Mouse (Mus musculus): ENCODE results near the gene Wdr31. TPM values are rescaled to one million over a fixed set of nuclear protein-coding genes. Genes with fewer than 3 reads are reported as not detected.

Gene Wdr31
- total and polyA plus RNA-seq, 2 experiments from 2014 or later, result 4.3 to 17.6 TPM

DNA sequence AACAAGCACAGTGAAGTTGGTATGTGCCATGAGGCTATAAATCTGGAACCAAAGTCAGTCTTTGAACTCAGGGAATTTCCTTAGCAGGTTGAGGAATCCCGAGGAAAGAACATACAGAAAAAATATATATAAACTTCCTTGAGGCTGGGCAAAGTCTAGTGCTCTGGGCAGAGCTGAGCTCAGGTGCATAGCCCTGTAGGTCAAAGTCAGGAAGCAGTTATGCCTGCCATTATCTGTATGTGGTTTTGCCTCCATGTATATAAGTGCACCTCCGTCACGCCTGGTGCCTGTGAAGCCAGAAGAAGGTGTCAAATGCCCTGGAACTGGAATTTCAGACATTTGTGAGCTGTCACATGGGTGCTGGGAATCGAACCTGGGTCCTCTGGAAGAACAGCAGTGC is 30.1 kb upstream of the Wdr31 start:
- 0 out of 2 replicates have a peak, but pooled peaks cover 4% of the 10 kb centered on the region for H3K4me1 ChIP-seq (ENCODE audit: insufficient read depth, low read length)
- 90% methylated on average over 4 of the region's 4 CpGs for WGBS
- H3K4me3 ChIP-seq (ENCODE audit: low read length), result no peak overlapping the region
- ATAC-seq, result no peak
- no peaks in the 10 kb centered on the region for H3K27me3 ChIP-seq (ENCODE audit: insufficient read depth, low read length)
- no peak for DNase-seq (ENCODE audit: low spot score)
- no peaks in the 10 kb centered on the region for H3K9me3 ChIP-seq (ENCODE audit: low read length)
- peaks cover 8% of the 10 kb centered on the region; the same call in 1 of the 2 replicates for H3K36me3 ChIP-seq (ENCODE audit: insufficient read depth, low read length)
- TF ChIP-seq CTCF (IDR thresholded peaks at IDR 0.05; ENCODE audit: low read depth), result no peak
- H3K4me2 ChIP-seq (ENCODE audit: low read depth, low read length), result 0 out of 2 replicates have a peak overlapping the region, but pooled peaks have one; percentile 81
- no peak overlapping the region for H3K9ac ChIP-seq (replicated peaks; ENCODE audit: low read length)
- H3K27ac ChIP-seq, result no peak overlapping the region

DNA sequence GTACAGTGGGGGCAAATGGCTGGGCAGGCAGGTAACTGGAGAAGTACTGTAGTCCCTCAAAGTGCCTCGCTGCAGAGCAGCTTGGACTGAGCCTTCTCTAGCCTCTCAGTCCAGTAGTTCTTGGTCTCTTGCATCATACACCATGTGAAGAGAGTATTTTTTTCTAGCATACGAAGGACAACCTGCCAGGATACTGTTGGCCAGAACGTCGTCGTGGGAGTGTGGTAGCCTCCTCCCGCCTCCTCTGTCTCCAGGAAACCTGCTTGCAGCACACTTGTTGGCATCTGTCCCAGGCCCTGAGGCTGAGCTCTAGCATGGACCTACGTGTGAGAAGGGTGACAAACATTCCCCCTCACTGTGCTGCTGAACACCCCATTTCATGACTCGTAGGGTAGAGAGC is 26.1 kb upstream of the Wdr31 start:
- 0 out of 2 replicates have a peak, but pooled peaks cover 4% of the 10 kb centered on the region for H3K4me1 ChIP-seq (ENCODE audit: insufficient read depth, low read length)
- peak; percentile 62 for DNase-seq (ENCODE audit: low spot score)
- no peak overlapping the region for H3K27ac ChIP-seq

DNA sequence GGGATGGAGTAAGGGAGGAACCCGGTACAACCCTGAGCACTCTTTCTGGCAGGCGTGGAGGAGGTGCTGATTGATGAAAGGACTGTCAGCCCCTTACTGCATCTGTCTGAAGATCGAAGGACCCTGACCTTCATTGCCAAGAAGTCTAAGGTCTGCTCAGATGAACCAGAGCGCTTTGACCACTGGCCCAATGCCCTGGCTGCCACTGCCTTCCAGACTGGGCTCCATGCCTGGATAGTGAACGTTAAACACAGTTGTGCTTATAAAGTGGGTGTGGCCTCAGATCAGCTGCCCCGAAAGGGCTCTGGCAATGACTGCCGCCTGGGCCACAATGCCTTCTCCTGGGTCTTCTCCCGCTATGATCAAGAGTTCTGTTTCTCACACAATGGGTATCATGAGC is 25.2 kb upstream of the Wdr31 start:
- peaks cover 8% of the 10 kb centered on the region; the same call in 1 of the 2 replicates for H3K36me3 ChIP-seq (ENCODE audit: insufficient read depth, low read length)
- no peaks in the 10 kb centered on the region for H3K27me3 ChIP-seq (ENCODE audit: insufficient read depth, low read length)
- 0 out of 2 replicates have a peak, but pooled peaks cover 4% of the 10 kb centered on the region for H3K4me1 ChIP-seq (ENCODE audit: insufficient read depth, low read length)
- no peak overlapping the region for H3K4me2 ChIP-seq (ENCODE audit: low read depth, low read length)
- DNase-seq (ENCODE audit: low spot score) (peak; percentile 38), ATAC-seq (no peak)
- no peak overlapping the region for H3K9ac ChIP-seq (replicated peaks; ENCODE audit: low read length)
- TF ChIP-seq CTCF (IDR thresholded peaks at IDR 0.05; ENCODE audit: low read depth), result no peak
- H3K4me3 ChIP-seq (ENCODE audit: low read length), result no peak overlapping the region
- no peak overlapping the region for H3K27ac ChIP-seq
- 62% methylated on average over 8 of the region's 8 CpGs for WGBS
- H3K9me3 ChIP-seq (ENCODE audit: low read length), result no peaks in the 10 kb centered on the region

More for the DNA sequence above, 26.1 kb upstream of the Wdr31 start:
- Histone ChIP-seq H3K27me3 (ENCODE audit: insufficient read depth, low read length) (no peaks in the 10 kb centered on the region), H3K36me3 (ENCODE audit: insufficient read depth, low read length) (peaks cover 8% of the 10 kb centered on the region; the same call in 1 of the 2 replicates), H3K4me2 (ENCODE audit: low read depth, low read length) (no peak overlapping the region), H3K9ac (replicated peaks; ENCODE audit: low read length) (no peak overlapping the region), H3K9me3 (ENCODE audit: low read length) (no peaks in the 10 kb centered on the region), H3K4me3 (ENCODE audit: low read length) (no peak overlapping the region)
- 43% methylated on average over 8 of the region's 8 CpGs for WGBS
- peak; percentile 45 for ATAC-seq
- no peak for TF ChIP-seq CTCF (IDR thresholded peaks at IDR 0.05; ENCODE audit: low read depth)

DNA sequence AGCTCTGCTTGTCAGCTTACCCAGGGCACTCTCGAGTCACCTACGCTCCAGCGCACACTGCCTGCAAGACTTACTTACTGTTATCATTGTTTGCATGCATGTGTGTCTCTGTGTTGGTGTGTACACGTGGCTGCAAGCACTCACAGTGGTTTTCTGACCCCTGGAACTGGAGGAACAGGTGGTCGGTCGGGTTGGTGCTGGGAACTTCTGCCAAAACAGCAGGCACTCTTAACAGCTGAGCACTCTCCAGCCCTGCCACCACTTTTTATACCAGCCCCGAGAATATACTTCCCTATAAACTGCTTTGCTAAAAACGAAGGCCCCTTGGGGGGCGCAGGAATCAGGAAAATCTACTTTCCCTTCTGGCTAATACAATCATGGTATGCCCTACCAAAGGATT is 23.5 kb upstream of the Wdr31 start:
- Histone ChIP-seq H3K27me3 (ENCODE audit: insufficient read depth, low read length) (no peaks in the 10 kb centered on the region), H3K9ac (replicated peaks; ENCODE audit: low read length) (no peak overlapping the region), H3K4me3 (ENCODE audit: low read length) (no peak overlapping the region), H3K4me1 (ENCODE audit: insufficient read depth, low read length) (0 out of 2 replicates have a peak, but pooled peaks cover 4% of the 10 kb centered on the region), H3K4me2 (ENCODE audit: low read depth, low read length) (no peak overlapping the region), H3K9me3 (ENCODE audit: low read length) (no peaks in the 10 kb centered on the region), H3K27ac (no peak overlapping the region), H3K36me3 (ENCODE audit: insufficient read depth, low read length) (peaks cover 8% of the 10 kb centered on the region; the same call in 1 of the 2 replicates)
- ATAC-seq (no peak), DNase-seq (ENCODE audit: low spot score) (no peak)
- no peak for TF ChIP-seq CTCF (IDR thresholded peaks at IDR 0.05; ENCODE audit: low read depth)
- WGBS, result 57% methylated on average over 9 of the region's 9 CpGs

DNA sequence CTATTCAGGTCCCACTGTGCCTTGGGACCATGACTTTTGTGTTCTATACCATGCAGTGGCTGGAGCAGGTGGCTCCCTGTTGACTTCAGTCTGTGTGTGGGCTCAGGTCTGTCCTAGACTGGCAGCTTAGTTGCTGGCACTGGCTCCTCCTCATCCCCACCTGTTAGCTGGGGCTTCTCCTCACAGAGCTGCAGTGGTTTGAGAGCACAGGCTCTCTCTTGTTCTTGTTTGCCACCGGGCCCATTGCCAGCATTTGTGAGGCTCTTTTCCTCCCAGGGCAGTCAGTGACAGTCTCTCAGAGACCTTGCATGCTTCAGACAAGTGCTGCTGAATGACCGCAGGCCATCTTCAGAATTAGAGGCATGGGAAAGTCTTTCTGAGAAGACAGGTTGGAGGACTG is 22.0 kb upstream of the Wdr31 start:
- 0 out of 2 replicates have a peak, but pooled peaks have one; percentile 27 for ATAC-seq

DNA sequence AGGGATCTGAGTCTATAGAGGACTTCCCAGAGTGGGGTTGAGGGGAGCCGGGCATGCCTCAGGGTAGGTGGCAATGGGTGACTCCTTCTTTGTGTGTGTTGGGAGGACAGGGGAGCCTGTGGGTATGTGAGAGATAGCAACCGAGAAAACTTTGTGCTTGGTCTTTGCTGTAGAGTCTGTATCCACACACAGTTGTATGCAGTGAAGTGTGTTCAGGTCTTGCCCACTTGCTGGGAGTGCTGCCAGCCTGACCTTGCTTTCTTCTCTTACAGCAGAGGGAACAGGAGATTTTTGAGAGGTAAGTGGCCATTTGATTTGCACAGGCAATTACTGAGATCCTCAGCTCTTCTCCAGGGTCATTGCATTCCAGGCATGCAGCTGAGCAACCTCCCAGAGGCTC is 17.2 kb upstream of the Wdr31 start:
- Histone ChIP-seq H3K27ac (no peak overlapping the region), H3K4me1 (ENCODE audit: insufficient read depth, low read length) (no peaks in the 10 kb centered on the region), H3K9ac (replicated peaks; ENCODE audit: low read length) (no peak overlapping the region), H3K9me3 (ENCODE audit: low read length) (no peaks in the 10 kb centered on the region), H3K4me2 (ENCODE audit: low read depth, low read length) (no peak overlapping the region), H3K36me3 (ENCODE audit: insufficient read depth, low read length) (no peaks in the 10 kb centered on the region), H3K27me3 (ENCODE audit: insufficient read depth, low read length) (no peaks in the 10 kb centered on the region), H3K4me3 (ENCODE audit: low read length) (no peak overlapping the region)
- TF ChIP-seq CTCF (IDR thresholded peaks at IDR 0.05; ENCODE audit: low read depth), result no peak
- 83% methylated on average over 2 of the region's 2 CpGs for WGBS
- DNase-seq (ENCODE audit: low spot score) (no peak), ATAC-seq (no peak)

More for the DNA sequence above, 22.0 kb upstream of the Wdr31 start:
- Histone ChIP-seq H3K27me3 (ENCODE audit: insufficient read depth, low read length) (no peaks in the 10 kb centered on the region), H3K4me1 (ENCODE audit: insufficient read depth, low read length) (0 out of 2 replicates have a peak, but pooled peaks cover 4% of the 10 kb centered on the region), H3K9ac (replicated peaks; ENCODE audit: low read length) (no peak overlapping the region), H3K36me3 (ENCODE audit: insufficient read depth, low read length) (no peaks in the 10 kb centered on the region), H3K4me2 (ENCODE audit: low read depth, low read length) (no peak overlapping the region), H3K27ac (no peak overlapping the region), H3K9me3 (ENCODE audit: low read length) (no peaks in the 10 kb centered on the region), H3K4me3 (ENCODE audit: low read length) (no peak overlapping the region)
- WGBS, result 66% methylated on average over 2 of the region's 2 CpGs
- no peak for TF ChIP-seq CTCF (IDR thresholded peaks at IDR 0.05; ENCODE audit: low read depth)
- DNase-seq (ENCODE audit: low spot score), result peak; percentile 35

DNA sequence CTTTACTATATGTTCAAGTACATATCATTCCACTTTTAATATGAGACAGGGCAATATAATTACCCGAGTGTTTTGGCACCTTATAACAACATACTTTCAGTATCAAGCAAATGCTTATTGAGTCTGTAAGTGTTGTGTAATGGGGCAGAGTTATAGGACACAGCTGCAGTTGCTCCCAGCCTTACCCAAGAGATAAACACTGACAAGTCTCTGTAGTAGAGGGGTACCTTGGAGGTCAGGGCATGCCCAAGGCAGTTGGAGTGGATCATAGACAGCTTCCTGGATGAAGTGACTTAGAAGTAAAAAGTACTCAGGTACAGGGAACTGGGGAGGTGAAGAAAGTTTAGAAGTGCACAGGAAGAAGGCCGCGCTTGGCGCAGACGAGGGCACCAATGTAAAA is 16.5 kb upstream of the Wdr31 start:
- WGBS, result 96% methylated on average over 5 of the region's 5 CpGs
- Histone ChIP-seq H3K27ac (no peak overlapping the region), H3K9ac (replicated peaks; ENCODE audit: low read length) (no peak overlapping the region), H3K9me3 (ENCODE audit: low read length) (no peaks in the 10 kb centered on the region), H3K4me1 (ENCODE audit: insufficient read depth, low read length) (no peaks in the 10 kb centered on the region), H3K27me3 (ENCODE audit: insufficient read depth, low read length) (no peaks in the 10 kb centered on the region), H3K4me3 (ENCODE audit: low read length) (no peak overlapping the region), H3K4me2 (ENCODE audit: low read depth, low read length) (no peak overlapping the region), H3K36me3 (ENCODE audit: insufficient read depth, low read length) (no peaks in the 10 kb centered on the region)
- no peak for TF ChIP-seq CTCF (IDR thresholded peaks at IDR 0.05; ENCODE audit: low read depth)
- ATAC-seq (no peak), DNase-seq (ENCODE audit: low spot score) (no peak)
